Comparison of ENCODE assay signal across 25 mouse cellular contexts in the genomic region with DNA sequence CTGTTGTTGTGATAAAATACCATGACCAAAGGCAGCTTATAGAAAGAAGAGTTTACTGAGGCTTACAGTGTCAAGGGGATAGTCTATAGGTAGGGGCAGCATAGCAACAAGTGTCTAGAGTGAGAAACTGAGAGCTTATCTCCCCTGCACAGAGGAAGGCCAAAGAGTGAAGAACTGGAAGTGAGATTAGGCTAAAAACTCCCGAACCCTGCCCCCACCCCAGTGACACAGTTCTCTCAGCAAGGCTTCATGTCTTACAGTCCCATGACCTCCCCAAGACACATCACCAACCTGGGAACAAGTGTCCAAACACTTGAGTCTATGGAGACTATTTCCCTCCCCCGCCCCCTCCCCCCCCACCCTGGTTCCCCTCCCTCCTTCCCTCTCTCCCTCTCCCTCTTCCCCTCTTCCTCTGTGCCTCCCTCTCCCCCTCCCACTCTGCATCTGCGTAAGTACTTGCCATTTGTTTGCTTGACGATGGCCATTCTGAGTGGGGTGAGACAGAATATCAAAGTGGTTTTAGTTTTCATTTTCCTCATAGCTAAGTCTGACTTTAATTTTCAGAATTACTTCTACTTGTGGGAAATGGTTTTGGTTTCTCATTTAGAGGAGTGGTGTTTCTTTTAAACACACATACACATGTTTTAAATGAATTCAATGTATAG. TPM values are rescaled to one million over a fixed set of nuclear protein-coding genes. Genes with fewer than 3 reads are reported as not detected.
A peak's percentile ranks its signal among the peaks of the same experiment; 100 is the strongest.
DNase-seq lines count a peak whose midpoint lies in the region; ATAC-seq and TF ChIP-seq lines count a peak whose summit lies in the region.
"Had no signal": no experiment of that assay in that cellular context is flagged by ENCODE, and none has a peak within 500 bp of the region (broad histone marks: within the 10 kb centered on the region; RNA-seq: fewer than 3 reads in every experiment).

No protein-coding gene starts in this region.

- H3K27me3 ChIP-seq in liver, embryonic 14.5 days (ENCODE audit: control insufficient read depth, insufficient read depth, low read length): no peaks in the 10 kb centered on the region
- H3K27me3 ChIP-seq in liver, postnatal 0 days (ENCODE audit: insufficient read depth, low read length): no peaks in the 10 kb centered on the region
- peaks cover 2 to 5% of the 10 kb centered on the region in 2 experiments; a peak in 1 of 4 replicates for H3K27me3 ChIP-seq in MEL (ENCODE audit: control insufficient read depth in 1 of 2, insufficient read depth in 2 of 2, low read length in 2 of 2)
- H3K27me3 ChIP-seq in splenic B cell, adult 2 months (ENCODE audit: control insufficient read depth, insufficient read depth, low read length, poor library complexity, severe bottlenecking): no peaks in the 10 kb centered on the region
- no peaks in the 10 kb centered on the region for H3K27me3 ChIP-seq in hindbrain, postnatal 0 days (ENCODE audit: insufficient read depth, low read length)
- H3K27me3 ChIP-seq: embryonic facial prominence, embryonic 12.5 days; forebrain, embryonic 13.5 days; liver, embryonic 15.5 days had no signal

- ATAC-seq in liver, embryonic 14.5 days (ENCODE audit: insufficient read depth): peak; percentile 31; the same call in 1 of the 2 replicates
- no peak for ATAC-seq in liver, postnatal 0 days
- no peak for ATAC-seq in hindbrain, postnatal 0 days
- ATAC-seq: forebrain, embryonic 13.5 days; hindbrain, embryonic 16.5 days; lung, postnatal 0 days had no signal

- 32% methylated on average over 3 of the region's 4 CpGs for WGBS in liver, embryonic 14.5 days (ENCODE audit: insufficient replicate concordance)
- WGBS in liver, postnatal 0 days (ENCODE audit: insufficient replicate concordance): 55% methylated on average over 4 of the region's 4 CpGs
- 78% methylated on average over 4 of the region's 4 CpGs for WGBS in hindbrain, postnatal 0 days

- H3K4me2 ChIP-seq in liver, embryonic 14.5 days (ENCODE audit: low read depth): no peak overlapping the region
- H3K4me2 ChIP-seq in liver, postnatal 0 days (ENCODE audit: low read depth, low read length): no peak overlapping the region
- no peak overlapping the region for H3K4me2 ChIP-seq in hindbrain, postnatal 0 days (ENCODE audit: low read depth, low read length)
- H3K4me2 ChIP-seq: embryonic facial prominence, embryonic 12.5 days; forebrain, embryonic 13.5 days; heart, embryonic 11.5 days; liver, embryonic 15.5 days had no signal

- DNase-seq in liver, embryonic 14.5 days (ENCODE audit: low read depth in 3 of 3, low spot score in 3 of 3): no peak
- no peak for DNase-seq in liver, postnatal 0 days
- peak; percentile 56 for DNase-seq in CD4-positive, CD25-positive, alpha-beta regulatory T cell, adult 2 months (ENCODE audit: low read depth, low spot score)
- peak; percentile 32 for DNase-seq in MEL (ENCODE audit: low read depth, low spot score)
- peak; percentile 47 for DNase-seq in splenic B cell, adult 2 months (ENCODE audit: low read depth, low spot score)
- DNase-seq in MN1 (ENCODE audit: low spot score): no peak
- no peak for DNase-seq in hindbrain, postnatal 0 days (ENCODE audit: low spot score)
- DNase-seq: adrenal gland, postnatal 36 days; cerebellum, adult 9-11 months; gastrocnemius, postnatal 10 days; kidney, adult 11 months; right cerebral cortex, adult 18-20 months; right cerebral cortex, postnatal 4 days; thymus, adult 2 months; thymus, postnatal 4 days had no signal

- no peak for TF ChIP-seq POLR2A in MEL (IDR thresholded peaks at IDR 0.05; ENCODE audit: control insufficient read depth in 1 of 2, insufficient read depth in 1 of 2, low read depth in 1 of 2, low read length in 2 of 2, poor library complexity in 1 of 2)

- H3K79me2 ChIP-seq in MEL (ENCODE audit: control insufficient read depth, insufficient read depth, low read length, poor library complexity): no peaks in the 10 kb centered on the region

- no peak for TF ChIP-seq EP300 in liver, embryonic 14.5 days (IDR thresholded peaks at IDR 0.05; ENCODE audit: low read depth)
- no peak for TF ChIP-seq EP300 in liver, postnatal 0 days (IDR thresholded peaks at IDR 0.05; ENCODE audit: low read depth)
- TF ChIP-seq EP300 in MEL (IDR thresholded peaks at IDR 0.05; ENCODE audit: low read depth in 1 of 2, low read length in 2 of 2): peak; percentile 56 to 64

- H3K36me3 ChIP-seq in liver, embryonic 14.5 days (replicated peaks; ENCODE audit: control insufficient read depth, insufficient read depth, low read depth): no peaks in the 10 kb centered on the region
- H3K36me3 ChIP-seq in liver, postnatal 0 days (replicated peaks; ENCODE audit: insufficient read depth, low read length): no peaks in the 10 kb centered on the region
- peaks cover 0 to 11% of the 10 kb centered on the region in 2 experiments; a peak in 2 of 4 replicates for H3K36me3 ChIP-seq in MEL (ENCODE audit: control insufficient read depth in 1 of 2, insufficient read depth in 2 of 2, low read length in 2 of 2)
- no peaks in the 10 kb centered on the region for H3K36me3 ChIP-seq in splenic B cell, adult 2 months (ENCODE audit: control insufficient read depth, insufficient read depth, low read length, poor library complexity, severe bottlenecking)
- H3K36me3 ChIP-seq in hindbrain, postnatal 0 days (ENCODE audit: insufficient read depth, low read length): no peaks in the 10 kb centered on the region
- H3K36me3 ChIP-seq: embryonic facial prominence, embryonic 12.5 days; hindbrain, embryonic 10.5 days; liver, embryonic 15.5 days had no signal

- no peak for TF ChIP-seq RAD21 in MEL (IDR thresholded peaks at IDR 0.05; ENCODE audit: low read depth, low read length)

- TF ChIP-seq CTCF in liver, embryonic 14.5 days (IDR thresholded peaks at IDR 0.05; ENCODE audit: low read depth): no peak
- no peak for TF ChIP-seq CTCF in liver, postnatal 0 days (IDR thresholded peaks at IDR 0.05; ENCODE audit: low read depth)
- no peak for TF ChIP-seq CTCF in MEL (IDR thresholded peaks at IDR 0.05 in 2 of 3, conservative IDR thresholded peaks at IDR 0.05 in 1 of 3; ENCODE audit: control insufficient read depth in 1 of 3, insufficient read depth in 1 of 3, low read depth in 2 of 3, low read length in 3 of 3, poor library complexity in 1 of 3, severe bottlenecking in 1 of 3)
- TF ChIP-seq CTCF in hindbrain, postnatal 0 days (IDR thresholded peaks at IDR 0.05; ENCODE audit: low read depth): no peak

- no peaks in the 10 kb centered on the region for H3K4me1 ChIP-seq in liver, embryonic 14.5 days (replicated peaks; ENCODE audit: control insufficient read depth in 2 of 2, insufficient read depth in 2 of 2, low read length in 1 of 2)
- H3K4me1 ChIP-seq in liver, postnatal 0 days (ENCODE audit: insufficient read depth): 0 out of 2 replicates have a peak, but pooled peaks cover 2% of the 10 kb centered on the region
- H3K4me1 ChIP-seq in MEL (ENCODE audit: control insufficient read depth in 1 of 2, insufficient read depth in 2 of 2, low read length in 2 of 2): peaks cover 0 to 5% of the 10 kb centered on the region in 2 experiments; a peak in 3 of 4 replicates
- 0 out of 2 replicates have a peak, but pooled peaks cover 2% of the 10 kb centered on the region for H3K4me1 ChIP-seq in hindbrain, postnatal 0 days (ENCODE audit: insufficient read depth, low read length)
- H3K4me1 ChIP-seq: hindbrain, embryonic 10.5 days; liver, embryonic 15.5 days had no signal

- H3K9me3 ChIP-seq in liver, embryonic 14.5 days (ENCODE audit: control insufficient read depth, low read length): no peaks in the 10 kb centered on the region
- no peaks in the 10 kb centered on the region for H3K9me3 ChIP-seq in liver, postnatal 0 days (ENCODE audit: low read length)
- H3K9me3 ChIP-seq in MEL (replicated peaks; ENCODE audit: insufficient read depth, low read length): no peaks in the 10 kb centered on the region
- no peaks in the 10 kb centered on the region for H3K9me3 ChIP-seq in hindbrain, postnatal 0 days (ENCODE audit: low read length)
- H3K9me3 ChIP-seq: embryonic facial prominence, embryonic 12.5 days; forebrain, embryonic 13.5 days; hindbrain, embryonic 10.5 days; liver, embryonic 15.5 days had no signal

- no peak overlapping the region for H3K27ac ChIP-seq in liver, embryonic 14.5 days
- no peak overlapping the region for H3K27ac ChIP-seq in liver, postnatal 0 days (ENCODE audit: low read depth)
- H3K27ac ChIP-seq in MEL (ENCODE audit: control insufficient read depth, low read depth, low read length): no peak overlapping the region
- H3K27ac ChIP-seq in hindbrain, postnatal 0 days: no peak overlapping the region
- H3K27ac ChIP-seq: forebrain, embryonic 13.5 days; hindbrain, embryonic 10.5 days; kidney, postnatal 0 days; liver, embryonic 15.5 days; macrophage; stomach, postnatal 0 days had no signal

- no peak overlapping the region for H3K9ac ChIP-seq in liver, embryonic 14.5 days (replicated peaks)
- no peak overlapping the region for H3K9ac ChIP-seq in liver, postnatal 0 days (replicated peaks)
- no peak overlapping the region for H3K9ac ChIP-seq in MEL (ENCODE audit: control insufficient read depth, low read depth, low read length, poor library complexity, severe bottlenecking)
- H3K9ac ChIP-seq in hindbrain, postnatal 0 days (replicated peaks; ENCODE audit: low read length): no peak overlapping the region
- H3K9ac ChIP-seq: embryonic facial prominence, embryonic 12.5 days; forebrain, embryonic 13.5 days; liver, embryonic 15.5 days had no signal

- H3K4me3 ChIP-seq in liver, embryonic 14.5 days (ENCODE audit: insufficient read depth in 1 of 2, low read depth in 2 of 2, low read length in 2 of 2): no peak overlapping the region
- H3K4me3 ChIP-seq in liver, postnatal 0 days (ENCODE audit: low read depth, low read length): no peak overlapping the region
- H3K4me3 ChIP-seq in MEL (ENCODE audit: control insufficient read depth in 1 of 2, insufficient read depth in 1 of 2, low read depth in 2 of 2, low read length in 2 of 2): no peak overlapping the region
- no peak overlapping the region for H3K4me3 ChIP-seq in hindbrain, postnatal 0 days (ENCODE audit: low read length)
- H3K4me3 ChIP-seq: embryonic facial prominence, embryonic 12.5 days; forebrain, embryonic 13.5 days; hindbrain, embryonic 10.5 days; liver, embryonic 15.5 days had no signal

TF ChIP-seq in MEL, 35 proteins besides CTCF, POLR2A, EP300 and RAD21 (continues in another document):
- TF ChIP-seq ZMIZ1 (IDR thresholded peaks at IDR 0.05; ENCODE audit: low read depth, low read length) (no peak), USF1 (IDR thresholded peaks at IDR 0.05; ENCODE audit: low read depth, low read length) (no peak), TAL1 (IDR thresholded peaks at IDR 0.05; ENCODE audit: low read length) (0 out of 2 replicates have a peak, but pooled peaks have one; percentile 5)

RNA-seq across cellular contexts. Expression of gene Hif1a, which starts 24.7 kb away (rescaled TPM):
- polyA plus RNA-seq in liver, embryonic 14.5 days (2012; rRNA removed): 6.5 and 8.2 TPM in 2 replicates
- polyA plus RNA-seq in liver, embryonic 14.5 days (2014; fragmentation: Nextera tagmentation; extraction: Ambion mirVana): 15.0 and 16.9 TPM in 2 replicates
- 13.4 and 13.9 TPM in 2 replicates for polyA plus RNA-seq in liver, postnatal 0 days (2015; fragmentation: Nextera tagmentation; extraction: Ambion mirVana)
- 22.7 and 23.2 TPM in 2 replicates for total RNA-seq in MEL (2012; rRNA removed)
- polyA plus RNA-seq in MEL (2012; ENCODE audit: insufficient read depth in 1 of 2, insufficient read length in 2 of 2, low read depth in 1 of 2, low replicate concordance in 2 of 2, missing spikeins in 1 of 2): 10 to 100 TPM in 1 of 2 experiments, not detected in 1; 23.3 TPM
- total RNA-seq in hindbrain, postnatal 0 days (2014; rRNA removed): 95.3 and 109 TPM in 2 replicates
- 62.1 and 66.5 TPM in 2 replicates for polyA plus RNA-seq in hindbrain, postnatal 0 days (2015; fragmentation: Nextera tagmentation; extraction: Ambion mirVana)

Comparison
In these comparisons a context has a peak if more than half of its experiments do, and no peak if none do; other contexts are left out.
1. DNase-seq: peak in CD4-positive, CD25-positive, alpha-beta regulatory T cell, adult 2 months (single experiment), MEL (single experiment) and splenic B cell, adult 2 months (single experiment); none in liver, embryonic 14.5 days (0 of 3), liver, postnatal 0 days (single experiment), MN1 (single experiment) and hindbrain, postnatal 0 days (single experiment).